Mouse (Mus musculus) common myeloid progenitor, adult 5-6 weeks (primary cell): ENCODE data around the gene Nr1h4. TPM values are rescaled to one million over a fixed set of nuclear protein-coding genes. Genes with fewer than 3 reads are reported as not detected.
"Not testable (repeated sequence)": the region's sequence is repeated elsewhere in the genome, so short reads cannot be mapped to it uniquely, and the experiment has no call there.

Source experiments
- ATAC-seq: replicated peaks from 2 replicates; pipeline ENCODE4 v1.8.0; 2016; ENCODE audit warnings: low read depth, mild to moderate bottlenecking, moderate TSS enrichment, inconsistent platforms; ENCODE audit not compliant: poor library complexity, severe bottlenecking
- total RNA-seq: library from RNA; stranded (forward); fragments of 200-1000, 187-1606 nt; gene quantifications from 2 replicates; pipeline ENCODE4 v1.2.3, GENCODE M21; 2017

Gene Nr1h4
- not detected in 2 replicates for total RNA-seq

DNA sequence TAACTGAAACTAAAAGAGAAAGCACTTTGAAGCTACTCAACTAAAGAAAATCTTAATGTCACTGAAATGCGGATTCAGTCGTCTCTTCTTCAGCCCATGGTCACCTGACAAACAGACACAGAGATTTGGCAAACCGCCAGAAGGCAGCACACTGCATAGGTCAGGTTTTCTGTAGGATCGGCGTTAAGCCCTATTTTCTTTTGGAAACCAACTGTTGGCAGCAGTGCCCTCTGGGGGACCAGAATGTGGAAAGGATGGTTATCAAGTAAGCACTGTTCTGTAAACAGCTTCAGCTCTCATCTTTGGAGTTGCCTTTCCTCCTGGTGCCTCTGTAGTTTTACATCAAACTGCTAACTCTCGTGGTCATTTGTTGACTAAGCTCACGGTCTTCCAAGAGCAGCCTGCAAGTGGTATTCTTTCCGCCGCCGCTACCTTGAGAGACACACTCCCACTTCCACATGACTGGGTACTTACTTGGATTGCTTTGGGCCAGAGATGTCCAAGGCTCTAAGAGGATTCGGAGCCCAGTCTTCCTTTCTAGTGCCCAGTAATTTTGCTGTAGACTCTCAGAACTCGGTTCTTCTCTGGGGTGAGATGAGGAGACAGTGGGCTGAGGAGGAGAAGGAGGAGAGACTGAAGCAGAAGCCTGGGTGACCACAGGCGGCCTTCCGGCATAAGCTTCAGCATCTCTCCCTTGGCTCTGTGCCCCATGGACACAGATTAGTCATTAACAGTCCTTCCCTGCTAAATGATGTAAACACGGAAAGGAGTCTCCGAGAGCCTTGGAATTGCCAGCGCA is at the start of gene Nr1h4:
Gene Nr1h4, minus strand, starts transcription at position 657 of the 799 bp plus-strand sequence.
- no peak for ATAC-seq

DNA sequence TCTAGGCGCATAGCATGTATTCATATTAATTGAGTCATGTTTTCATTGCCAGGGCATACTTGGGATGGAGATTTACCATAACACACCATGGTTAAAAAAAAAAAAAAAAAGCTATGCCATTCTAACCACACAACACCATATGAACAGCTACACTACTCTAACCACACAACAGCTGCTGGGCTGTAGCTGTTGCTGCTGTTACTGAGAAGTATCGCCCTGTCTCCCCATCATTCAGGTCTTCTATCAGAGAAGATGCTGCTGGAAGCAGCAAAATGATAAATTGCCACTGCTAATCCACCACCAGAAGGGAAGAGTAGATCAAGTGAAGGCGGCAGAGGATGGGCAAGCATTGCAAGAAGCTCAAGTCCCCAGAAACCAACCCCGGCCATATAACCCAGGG is 45.4 kb upstream of the Nr1h4 start:
- ATAC-seq: no peak

DNA sequence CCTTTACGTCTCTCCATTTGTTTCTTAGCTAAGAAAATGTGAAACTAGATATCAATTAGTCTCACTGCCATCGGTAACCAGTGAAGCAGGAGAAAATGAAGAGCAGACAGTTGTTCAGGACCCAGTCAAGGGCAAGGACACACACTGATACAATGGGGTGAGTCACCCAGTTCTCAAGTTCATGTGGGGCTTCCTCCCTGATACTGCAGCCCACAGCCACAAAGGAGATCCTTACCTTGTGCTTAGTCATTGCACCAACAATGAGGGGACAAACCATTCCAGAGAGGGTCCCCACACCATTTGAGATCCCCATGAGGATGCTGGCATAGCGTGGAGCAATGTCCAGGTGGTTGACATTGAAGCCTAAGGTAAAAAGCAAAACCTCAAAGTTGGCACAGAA is 44.3 kb upstream of the Nr1h4 start:
- ATAC-seq: 0 out of 2 replicates have a peak, but pooled peaks have one; percentile 18

DNA sequence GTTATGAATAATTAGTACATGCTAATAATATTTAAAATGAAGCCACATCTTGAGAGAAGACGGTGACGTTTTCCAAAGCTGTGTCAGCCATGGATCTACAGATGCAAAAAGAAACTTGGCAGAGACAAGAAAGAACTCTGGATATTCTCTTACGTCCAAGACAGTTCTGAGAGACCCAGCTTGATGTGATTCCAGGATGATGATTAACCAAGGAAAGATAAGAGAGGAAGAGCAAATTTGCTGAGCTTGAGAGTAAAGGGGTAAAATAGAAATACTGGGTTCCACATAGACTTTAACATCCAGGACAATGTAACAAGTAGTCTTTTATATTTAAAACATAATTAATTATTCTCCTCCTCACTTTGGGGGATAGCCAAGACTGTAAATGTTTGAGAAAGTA is 40.0 kb upstream of the Nr1h4 start:
- no peak for ATAC-seq

DNA sequence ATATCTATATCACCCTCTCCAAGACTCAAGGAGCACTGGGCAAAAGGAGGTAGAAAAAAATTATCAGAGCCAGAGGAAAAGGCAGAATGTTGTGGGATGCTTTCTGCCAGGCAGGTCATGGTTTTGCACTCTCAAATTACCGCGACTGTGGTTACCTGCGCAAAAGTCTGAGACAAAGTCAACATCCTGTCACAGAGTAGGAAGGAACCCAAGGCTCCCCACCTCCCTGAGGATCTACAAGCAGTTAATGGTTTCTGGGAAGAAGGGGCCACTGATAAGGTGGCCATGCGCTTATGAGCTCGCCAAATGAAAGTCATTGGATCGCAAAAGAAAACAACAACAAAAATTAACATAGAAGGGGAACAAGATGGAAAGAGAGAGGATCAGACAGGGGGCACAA is 39.6 kb upstream of the Nr1h4 start:
- ATAC-seq: no peak

DNA sequence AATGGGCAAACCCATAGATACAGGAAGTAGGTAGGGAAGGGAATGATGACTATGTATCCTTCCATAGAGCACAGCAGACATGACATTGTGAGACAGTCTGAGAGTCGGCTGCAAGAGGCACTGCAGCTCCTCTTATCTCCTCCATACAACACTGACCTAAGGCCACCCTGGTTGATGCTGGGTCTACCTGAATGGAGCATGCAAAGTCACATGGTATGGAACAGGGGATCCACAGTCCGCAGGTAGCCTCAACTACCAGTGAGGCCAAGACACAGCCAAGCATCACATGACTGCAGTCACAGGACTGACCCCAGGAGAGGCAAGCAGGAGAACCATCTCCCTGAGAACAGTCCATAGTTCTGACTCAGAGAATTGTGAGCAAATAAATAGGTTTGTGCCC is 34.0 kb upstream of the Nr1h4 start:
- no peak for ATAC-seq

DNA sequence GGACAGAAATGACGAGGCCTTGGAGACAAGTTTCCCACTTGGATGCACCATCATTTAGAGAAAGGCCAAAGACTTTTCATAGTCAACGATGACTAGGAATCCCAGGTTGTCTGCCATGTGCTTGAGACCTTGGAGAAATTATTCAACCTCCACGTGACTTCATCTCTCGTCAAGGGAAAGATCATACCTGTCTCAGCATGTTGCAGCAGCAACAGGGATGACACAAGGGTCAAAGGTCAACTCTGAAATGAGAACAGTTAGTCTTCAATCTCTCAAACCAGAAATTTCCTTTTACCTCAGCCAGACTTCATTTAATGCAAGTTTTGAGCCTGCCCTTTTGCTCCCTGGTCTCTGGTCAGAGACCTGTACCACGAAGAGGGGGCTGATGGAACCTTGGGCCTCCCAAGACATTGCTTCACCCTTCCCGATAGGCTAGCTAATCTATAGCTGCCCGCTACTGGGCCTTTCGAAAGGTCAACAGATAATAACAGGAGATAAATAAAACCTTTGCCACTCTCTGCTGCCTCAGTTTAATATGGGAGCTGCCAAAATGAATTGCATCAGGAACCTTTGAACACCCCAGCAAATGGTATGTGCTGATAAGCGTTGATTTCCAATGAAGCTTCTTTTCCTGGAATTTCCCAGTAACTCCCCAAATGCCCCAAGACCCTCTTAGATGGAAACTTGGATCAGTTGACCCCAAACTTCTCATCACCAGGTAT is 32.1 kb upstream of the Nr1h4 start:
- ATAC-seq: no peak

DNA sequence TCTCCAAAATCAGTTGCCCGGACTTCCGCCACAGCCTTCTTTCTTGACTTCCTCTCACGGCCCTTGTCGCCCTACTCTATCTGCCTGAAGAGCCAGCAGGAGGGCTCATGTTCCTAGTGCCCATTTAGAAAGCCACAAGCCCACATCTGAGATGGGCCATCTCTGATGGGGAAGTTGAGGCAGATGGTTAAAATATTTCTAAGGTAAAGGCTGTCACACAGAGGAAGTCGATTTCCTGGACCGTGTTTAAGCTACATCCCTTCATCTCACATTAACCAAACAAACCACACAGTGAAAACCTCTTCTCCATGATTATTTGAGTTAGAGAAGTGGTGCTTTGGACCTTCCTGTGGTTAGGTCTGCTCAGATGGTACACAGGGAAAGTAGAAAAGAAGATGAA is 28.7 kb upstream of the Nr1h4 start:
- ATAC-seq: peak; percentile 92

DNA sequence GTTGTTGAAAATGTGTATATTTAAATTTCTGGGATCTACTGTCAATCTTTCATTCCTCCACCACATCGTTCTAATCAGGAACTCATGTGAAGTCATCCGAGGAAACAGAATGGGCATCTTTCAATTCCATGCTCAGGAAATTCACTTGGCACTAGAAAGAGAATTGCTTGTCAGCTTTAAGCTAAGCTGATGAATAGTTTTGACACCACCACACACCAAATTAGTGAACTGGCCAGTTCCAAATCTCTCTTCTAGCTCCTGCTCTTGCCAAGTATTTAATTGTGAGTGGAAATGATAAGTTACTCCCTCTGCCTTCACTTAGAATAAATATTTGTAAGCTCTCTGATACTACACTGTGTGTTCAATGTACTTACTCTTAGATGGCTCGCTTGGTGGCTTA is 26.0 kb upstream of the Nr1h4 start:
- no peak for ATAC-seq

DNA sequence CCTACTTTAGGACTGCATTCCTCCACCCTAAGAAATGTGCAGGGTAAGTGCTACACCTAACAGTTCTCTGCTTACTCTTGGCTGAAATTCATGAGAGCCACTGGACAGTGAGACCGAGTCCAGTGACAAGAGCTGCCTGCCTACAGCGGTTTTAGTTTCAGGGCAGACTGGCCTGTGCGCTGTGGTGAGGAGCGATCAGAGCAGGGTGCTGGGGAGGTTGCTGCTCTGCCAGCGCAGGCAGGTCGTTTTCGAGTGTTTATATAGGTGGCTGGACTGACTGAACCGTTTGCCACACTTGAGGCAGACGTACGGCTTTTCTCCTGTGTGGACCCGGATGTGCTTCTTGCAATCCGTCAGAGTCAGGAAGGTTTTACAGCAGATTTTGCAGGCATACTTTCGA is 21.5 kb upstream of the Nr1h4 start:
- not testable (repeated sequence) for ATAC-seq

DNA sequence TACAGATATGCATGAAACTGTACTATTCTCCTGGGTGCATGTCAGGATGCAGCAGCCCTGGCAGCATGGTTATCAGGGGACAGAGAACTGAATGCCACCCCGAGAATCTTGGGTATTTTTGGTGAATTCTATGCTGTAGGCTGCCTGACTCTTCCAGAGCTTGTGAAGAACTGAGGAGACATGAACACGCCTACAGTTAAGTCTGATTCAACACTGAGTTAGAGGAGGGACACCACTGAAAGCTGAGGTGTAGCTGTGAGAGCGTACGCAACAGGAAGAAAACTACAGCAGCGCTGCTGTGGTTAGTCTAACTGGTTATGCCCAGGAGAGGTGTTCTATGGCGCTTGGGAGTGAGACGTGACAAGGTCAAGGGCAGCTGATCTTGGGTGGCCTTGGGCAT is 20.5 kb upstream of the Nr1h4 start:
- not testable (repeated sequence) for ATAC-seq

DNA sequence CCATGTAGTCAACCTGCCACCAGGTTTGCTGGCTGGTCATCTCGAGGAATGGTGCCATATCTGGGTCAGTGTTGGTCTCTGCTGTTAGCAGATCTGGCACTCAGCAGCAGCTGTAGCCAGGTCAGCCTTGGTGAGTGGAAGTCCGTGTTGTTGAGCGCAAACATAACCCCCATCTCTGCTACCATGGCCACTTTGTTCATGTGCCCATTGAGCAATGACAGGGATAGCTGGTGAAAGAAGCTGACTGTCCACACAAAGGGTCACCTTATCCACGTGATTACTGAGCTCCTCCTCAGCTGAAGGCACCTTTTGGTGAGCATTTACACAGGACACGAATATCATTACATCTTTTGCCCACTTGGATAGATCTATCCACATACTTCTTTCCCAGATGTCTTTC is 19.6 kb upstream of the Nr1h4 start:
- ATAC-seq: no peak

DNA sequence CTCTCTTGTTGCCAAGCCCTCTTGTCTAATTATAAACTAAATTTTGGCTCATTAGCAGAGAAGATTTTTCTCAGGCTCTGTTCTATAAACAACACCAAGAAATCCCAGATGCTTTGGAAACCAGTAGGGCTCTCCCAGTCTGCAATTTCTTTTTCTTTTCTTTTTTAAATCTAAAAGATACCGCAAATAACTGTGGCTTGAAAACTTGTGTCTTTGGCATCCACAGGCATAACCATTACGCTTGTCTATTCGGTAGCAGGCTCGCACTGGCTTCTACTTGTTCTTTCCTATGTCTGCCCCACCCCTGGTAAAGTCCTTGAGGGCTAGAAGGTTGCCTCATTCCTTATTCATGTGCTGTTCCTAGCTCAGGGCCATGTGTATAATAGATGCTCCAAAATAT is 18.3 kb upstream of the Nr1h4 start:
- ATAC-seq: no peak

DNA sequence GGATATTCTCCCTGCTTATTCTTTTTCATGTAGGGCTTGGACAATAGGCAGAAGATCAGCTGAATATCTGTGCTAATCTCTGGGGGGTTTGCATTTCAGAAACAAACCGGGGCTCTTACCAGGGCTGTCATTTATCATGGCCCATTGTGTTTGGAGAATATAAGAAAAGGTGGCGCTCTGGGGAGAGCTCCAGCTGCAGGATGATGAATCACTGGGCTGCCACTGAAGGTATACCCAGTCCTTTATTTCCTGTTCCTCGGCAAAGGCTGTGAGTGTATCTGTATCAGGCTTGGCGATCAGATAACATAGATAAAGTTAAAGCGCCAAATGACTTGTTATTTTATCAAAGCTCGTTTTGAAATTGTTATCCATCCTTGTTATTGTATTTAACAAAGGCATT is 14.6 kb upstream of the Nr1h4 start:
- ATAC-seq: no peak

DNA sequence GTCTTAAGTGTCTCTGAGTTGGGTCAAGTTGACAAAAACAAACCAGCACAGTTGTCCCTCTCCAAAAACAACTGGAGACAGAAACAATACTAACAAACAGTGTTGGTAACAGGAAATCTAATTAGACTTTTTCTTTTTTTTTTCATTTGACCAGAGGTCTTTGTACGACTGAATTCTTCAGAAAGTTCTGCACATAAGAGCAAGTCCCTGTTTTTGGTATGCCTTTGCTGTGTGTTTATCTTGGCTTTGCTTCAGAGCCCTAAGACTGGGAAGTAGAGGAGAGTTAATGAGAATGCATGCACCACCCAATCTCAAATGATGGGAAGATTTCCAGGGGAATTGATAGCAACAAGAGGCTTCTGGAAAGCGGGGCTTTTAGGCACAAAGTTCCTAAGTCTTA is 13.6 kb upstream of the Nr1h4 start:
- ATAC-seq: no peak

DNA sequence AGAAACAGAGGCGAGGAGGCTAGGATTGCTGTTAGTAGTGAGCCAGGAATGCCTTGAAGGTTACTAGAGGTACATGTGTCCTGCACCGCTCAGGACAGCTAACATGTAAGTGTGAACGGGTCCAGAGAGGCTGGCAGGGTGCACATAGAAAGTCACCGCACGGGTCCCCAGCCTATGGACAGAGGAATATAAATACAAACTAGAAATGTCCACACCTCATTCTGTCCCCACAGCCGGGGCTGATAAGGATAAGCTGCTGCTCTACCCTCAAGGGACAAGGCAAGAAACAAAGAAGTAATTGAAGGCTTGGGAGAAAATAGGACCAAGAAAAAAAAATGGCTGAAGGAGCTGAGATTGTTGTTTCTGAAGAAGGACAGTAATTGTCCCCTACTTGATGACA is 10.5 kb upstream of the Nr1h4 start:
- no peak for ATAC-seq

DNA sequence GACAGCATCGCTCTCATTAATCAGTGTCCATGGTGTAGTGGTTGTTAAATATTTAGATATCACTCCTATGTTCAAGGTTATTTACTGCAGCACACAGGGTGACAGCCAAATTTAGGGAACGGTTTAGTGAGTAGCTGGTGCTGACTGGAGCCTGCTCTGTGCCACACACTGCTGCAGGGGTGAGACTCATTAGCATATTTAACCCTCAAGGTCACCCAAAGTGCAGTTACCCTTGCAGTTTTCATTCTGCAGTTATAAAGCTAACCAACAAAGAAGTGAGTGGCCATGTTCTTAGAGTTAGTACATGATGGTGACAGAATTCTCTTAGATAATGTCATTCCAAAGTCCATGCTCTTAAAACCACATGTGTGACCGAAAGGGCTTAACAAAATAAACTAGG is 8.9 kb upstream of the Nr1h4 start:
- no peak for ATAC-seq

DNA sequence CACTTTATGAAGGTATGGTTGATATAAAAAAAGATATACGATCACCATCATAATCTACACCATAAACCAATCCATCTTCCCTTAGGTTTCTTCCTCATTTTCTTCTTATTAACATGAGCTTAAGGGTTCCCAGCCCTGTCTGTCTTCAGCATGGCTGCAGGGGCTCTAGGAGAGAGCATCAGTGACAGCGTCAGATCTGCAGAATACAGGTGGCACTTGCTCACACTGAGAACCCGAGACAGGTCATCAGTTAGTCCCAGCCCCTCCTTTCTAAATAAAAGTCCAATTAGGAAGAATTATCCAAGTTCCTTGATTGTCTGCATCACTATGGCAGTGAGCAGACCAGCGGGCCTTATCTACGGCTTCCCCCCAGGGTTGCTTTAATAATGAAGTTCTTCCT is 934 bp downstream of the Nr1h4 start:
- no peak for ATAC-seq

DNA sequence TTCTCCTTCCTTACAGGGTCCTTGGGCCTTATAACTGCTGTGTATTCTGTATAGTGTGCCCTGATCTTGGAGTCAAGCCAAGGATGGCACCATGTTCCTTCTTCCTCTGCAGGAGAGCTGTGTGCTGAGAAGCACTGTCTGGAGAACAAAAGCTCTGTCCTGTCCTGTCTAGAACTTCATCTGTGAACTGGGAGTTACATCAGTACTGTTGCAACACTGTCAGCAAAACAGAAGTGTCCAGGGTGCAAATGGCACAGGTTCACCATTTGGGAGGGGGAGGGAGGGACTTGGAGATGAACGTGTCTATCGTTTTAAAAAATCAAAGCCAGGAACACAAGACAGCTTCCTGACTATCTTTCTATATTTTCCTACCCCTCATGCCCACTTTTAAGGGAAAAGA is 1.4 kb downstream of the Nr1h4 start:
- ATAC-seq: 0 out of 2 replicates have a peak, but pooled peaks have one; percentile 22

DNA sequence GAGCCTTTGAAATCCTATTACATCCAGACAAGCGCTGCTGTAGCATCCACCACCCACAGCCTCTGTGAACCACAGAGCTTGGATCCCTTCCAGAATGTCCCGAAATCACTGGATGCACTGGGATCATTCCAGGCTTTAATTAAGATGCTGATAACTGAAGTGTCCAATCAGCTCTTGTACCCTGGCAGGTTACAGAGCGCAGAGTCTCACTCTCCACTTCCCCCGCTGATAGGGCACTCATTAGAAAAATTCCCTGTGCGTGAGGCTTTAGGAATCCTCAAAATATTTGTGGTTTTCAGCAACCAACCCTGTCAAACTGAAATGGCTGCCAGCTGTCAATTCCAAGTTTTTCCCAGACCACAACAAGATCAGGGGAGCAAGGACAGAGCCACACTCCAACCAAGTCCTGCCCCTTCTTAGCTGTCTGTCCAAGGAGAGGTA is 2.2 kb downstream of the Nr1h4 start:
- ATAC-seq: no peak

DNA sequence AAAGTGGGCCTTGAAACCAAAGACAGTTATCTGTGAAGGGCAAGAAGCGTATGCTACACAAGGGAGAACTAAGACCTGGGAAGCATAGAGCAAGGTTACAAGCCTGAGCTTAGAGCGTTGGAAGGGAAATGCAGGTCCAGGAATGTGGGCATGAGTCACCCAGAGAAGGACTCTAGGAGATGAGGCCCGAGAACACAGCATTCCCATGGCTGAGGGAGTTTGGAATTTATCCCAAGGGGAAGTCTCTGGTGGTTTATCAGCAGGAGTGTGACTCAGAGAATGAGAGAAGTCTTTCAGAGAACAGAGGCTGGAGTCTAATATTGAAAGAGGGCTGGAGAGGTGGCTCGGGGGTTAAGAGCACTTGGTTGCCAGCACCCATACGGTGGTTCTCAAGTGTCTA is 6.3 kb downstream of the Nr1h4 start:
- no peak for ATAC-seq

DNA sequence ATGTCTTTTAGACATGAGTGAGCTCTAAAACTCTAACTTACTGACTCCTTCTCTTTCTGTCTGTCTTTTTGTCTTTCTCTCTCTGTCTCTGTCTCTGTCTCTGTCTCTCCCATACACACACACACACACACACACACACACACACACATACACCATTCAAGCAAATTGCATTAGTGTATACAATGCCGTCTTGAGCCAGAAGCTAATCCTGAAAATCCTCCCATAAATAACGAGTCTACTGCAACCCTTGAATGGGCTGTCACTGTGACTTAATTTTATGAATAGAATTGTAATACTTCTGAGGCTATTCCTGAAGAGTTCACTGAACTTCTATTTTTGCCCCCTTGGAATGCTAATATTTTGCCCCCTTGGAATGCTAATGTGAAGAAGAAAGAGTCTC is 7.6 kb downstream of the Nr1h4 start:
- no peak for ATAC-seq
